Mouse (Mus musculus) lung, adult 10 weeks (tissue): ENCODE results near the gene Letmd1. TPM values are rescaled to one million over a fixed set of nuclear protein-coding genes. Genes with fewer than 3 reads are reported as not detected.

ENCODE experiments used
- polyA plus RNA-seq: library from polyadenylated mRNA; stranded (reverse); fragments of 350-450 nt; fragmentation: Illumina TruSeq; extraction: RNeasy Lipid Tissue Mini Kit (QIAGEN cat#74804); gene quantifications from one replicate; pipeline ENCODE4 v1.2.3, GENCODE M21; 2014; ENCODE audit warnings: low read depth, low replicate concordance; ENCODE audit not compliant: insufficient read depth

Gene Letmd1
- 14.9 TPM for polyA plus RNA-seq

DNA sequence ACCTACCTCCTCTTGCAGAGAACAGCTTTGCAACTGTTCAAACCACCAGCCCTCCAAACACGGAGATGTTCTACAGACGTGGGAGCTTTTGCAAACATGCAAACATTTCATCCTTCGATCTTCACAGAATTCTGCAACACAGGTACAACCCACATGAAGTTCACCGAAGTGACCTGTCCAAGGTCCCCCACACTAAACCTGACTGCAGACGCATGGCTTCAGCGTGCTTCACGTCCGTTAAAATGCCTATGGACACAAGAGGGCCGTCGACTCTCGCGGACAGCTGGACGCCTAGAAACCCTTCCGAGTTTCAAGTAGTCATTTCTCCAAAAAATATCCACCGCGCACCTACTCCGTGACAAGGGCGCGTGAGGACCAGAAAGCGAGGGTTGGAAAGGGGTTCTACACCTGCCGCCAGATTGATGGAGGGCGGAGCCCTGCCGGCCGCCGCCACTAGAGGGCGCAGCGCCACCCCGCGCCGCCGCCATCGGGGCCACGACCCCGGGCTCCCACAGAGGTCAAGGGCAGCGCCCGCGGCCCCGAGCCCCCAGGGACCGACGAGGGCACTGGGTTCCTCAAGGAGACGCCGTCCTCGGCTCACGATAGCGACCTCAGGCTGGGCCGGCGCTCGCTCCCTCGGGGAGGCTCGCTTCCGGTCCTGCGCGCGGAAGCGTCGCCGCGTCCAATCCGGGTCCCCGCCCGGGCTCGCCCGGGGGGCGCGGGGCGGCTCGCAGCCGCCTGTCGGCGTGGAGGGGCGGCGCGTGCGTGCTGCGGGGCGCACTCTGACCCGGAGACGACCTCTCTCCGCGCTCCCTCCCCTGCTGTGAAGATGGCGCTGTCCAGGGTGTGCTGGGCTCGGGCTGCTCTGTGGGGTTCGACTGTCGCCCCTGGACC is at the start of gene Letmd1:
Letmd1 (plus strand) TSS at position 729 of the 894 bp plus-strand sequence.

DNA sequence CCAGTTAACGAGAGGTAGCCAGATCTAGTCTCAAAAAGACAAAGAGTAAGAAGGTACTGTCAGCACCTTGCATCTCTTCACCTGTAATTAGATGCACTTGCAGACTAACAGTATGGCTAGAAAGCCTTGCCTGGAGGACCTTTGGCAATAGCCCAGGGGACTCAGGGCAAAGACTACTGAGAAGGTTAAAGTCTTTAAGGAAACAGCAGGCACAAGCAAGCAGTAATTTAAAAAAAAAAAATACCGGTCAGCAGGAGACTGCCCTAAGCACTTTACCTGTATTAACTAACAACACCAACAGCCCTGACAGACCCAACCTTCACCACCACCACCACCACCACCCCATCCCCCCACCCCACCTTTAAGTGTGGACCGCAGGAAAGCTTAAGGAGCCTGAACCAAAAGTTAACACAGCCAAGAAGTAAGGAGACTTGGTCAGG is 47.0 kb upstream of the Letmd1 start, which contains the start of gene Gm5475:
Gm5475 (plus strand) TSS at position 390 of the 440 bp plus-strand sequence.

GRCm38 (mm10) chr15:100424396-100425122 is 44.3 kb upstream of the Letmd1 start, which contains the start of gene Slc11a2:
Gene Slc11a2, minus strand, starts transcription at chr15:100425072.

DNA sequence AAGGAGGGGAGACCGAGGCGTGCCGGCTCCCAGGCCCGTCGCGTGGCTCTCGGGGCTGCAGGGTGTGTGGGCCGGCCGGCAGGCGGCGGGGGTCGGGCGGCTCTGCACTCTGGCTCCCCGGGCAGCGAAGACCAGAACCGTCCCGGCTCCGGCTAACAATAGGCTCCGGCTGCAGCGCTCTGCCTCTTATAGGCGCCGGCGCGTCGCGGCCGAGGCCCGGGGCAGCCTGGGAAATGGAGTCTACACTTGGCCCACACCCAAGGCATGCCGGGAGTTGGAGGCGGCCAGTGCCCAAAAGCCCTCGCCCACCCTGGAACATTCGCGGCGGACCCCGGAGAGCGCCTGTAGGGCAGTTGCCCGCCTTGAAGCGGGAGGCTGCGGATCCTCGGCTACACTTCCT is 26.3 kb downstream of the Letmd1 start, which contains the start of gene Csrnp2:
Csrnp2 (minus strand) TSS at position 387 of the 400 bp plus-strand sequence.

Other genes with a start within 250 kb of the Letmd1 start
- 21.8 TPM for gene Atf1, start 241.2 kb upstream of the Letmd1 start, polyA plus RNA-seq
- not detected for gene Tmprss12, start 188.2 kb upstream of the Letmd1 start, polyA plus RNA-seq
- gene Mettl7a1, start 164.9 kb upstream of the Letmd1 start, polyA plus RNA-seq, result 538 TPM
- gene Mettl7a3, start 134.1 kb upstream of the Letmd1 start, polyA plus RNA-seq, result 0.63 TPM
- gene Methig1, start 115.9 kb upstream of the Letmd1 start, polyA plus RNA-seq, result not detected
- 0.19 TPM for gene Mettl7a2, start 115.8 kb upstream of the Letmd1 start, polyA plus RNA-seq
- not detected for gene Higd1c, start 104.5 kb upstream of the Letmd1 start, polyA plus RNA-seq
- gene Gm5475, start 46.9 kb upstream of the Letmd1 start, polyA plus RNA-seq, result not detected
- 18.1 TPM for gene Slc11a2, start 44.0 kb upstream of the Letmd1 start, polyA plus RNA-seq
- gene Csrnp2, start 26.5 kb downstream of the Letmd1 start, polyA plus RNA-seq, result 1.3 TPM
- 5.3 TPM for gene Tfcp2, start 83.0 kb downstream of the Letmd1 start, polyA plus RNA-seq
- 9.9 TPM for gene Pou6f1, start 131.0 kb downstream of the Letmd1 start, polyA plus RNA-seq
- gene Dazap2, start 146.3 kb downstream of the Letmd1 start, polyA plus RNA-seq, result 204 TPM
- gene Smagp, start 167.9 kb downstream of the Letmd1 start, polyA plus RNA-seq, result 78.5 TPM
- 13.1 TPM for gene Bin2, start 200.5 kb downstream of the Letmd1 start, polyA plus RNA-seq
- 4.8 TPM for gene Cela1, start 218.9 kb downstream of the Letmd1 start, polyA plus RNA-seq